Mouse (Mus musculus) brain, adult 2 months (tissue): ENCODE measurements at regions not wholly inside any gene's neighbourhood (a gene's known extent, or its start where the extent isn't known, plus 50 kb on each side); places are given as distances from the start of the nearest gene placed in this dataset.
A peak's percentile ranks its signal among the peaks of the same experiment; 100 is the strongest.

Experiments used
- DNase-seq: peaks from one replicate; pipeline ENCODE4 v3.0.0; 2011; ENCODE audit warnings: low read depth, low spot score

DNA sequence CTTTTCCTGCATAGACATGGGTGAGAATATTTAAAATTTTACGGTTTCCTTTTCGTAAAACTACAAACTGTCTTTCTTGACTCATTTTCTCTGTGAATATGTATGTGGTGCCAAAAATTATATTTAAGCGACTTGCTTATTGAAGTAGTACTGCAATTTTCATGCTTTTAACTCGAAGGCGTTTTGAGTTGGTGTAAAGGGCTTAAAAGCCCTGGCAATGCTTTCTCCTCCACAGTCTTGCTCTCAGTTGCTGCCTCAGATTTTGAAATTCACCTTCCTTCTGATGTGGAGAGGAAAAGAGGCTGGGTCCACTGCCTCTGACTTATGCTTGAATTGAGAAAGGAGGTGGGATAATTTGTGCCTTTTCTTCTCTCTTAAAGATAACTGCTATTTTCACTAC is 629.6 kb upstream of the Nrsn1 start:
- DNase-seq = peak; percentile 73

DNA sequence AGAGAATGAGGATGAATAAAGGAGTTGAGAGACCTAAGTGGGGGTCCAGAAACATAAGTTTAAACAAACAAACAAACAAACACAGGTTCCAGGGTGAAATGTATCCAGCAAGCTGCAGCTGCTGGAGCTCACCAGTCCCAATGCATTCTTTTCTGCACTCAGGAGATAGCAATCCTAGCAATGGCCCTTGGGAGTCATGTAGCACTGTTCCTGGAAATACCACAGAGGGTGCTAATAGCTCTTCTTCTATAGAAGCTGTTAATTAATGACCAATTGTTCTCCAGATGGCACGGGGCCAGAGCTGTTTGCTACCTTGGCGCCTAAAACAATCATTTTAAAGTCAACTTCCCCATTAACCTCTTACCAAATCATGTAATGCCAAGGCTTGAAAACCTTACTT is 622.8 kb upstream of the Nrsn1 start:
- no peak for DNase-seq

DNA sequence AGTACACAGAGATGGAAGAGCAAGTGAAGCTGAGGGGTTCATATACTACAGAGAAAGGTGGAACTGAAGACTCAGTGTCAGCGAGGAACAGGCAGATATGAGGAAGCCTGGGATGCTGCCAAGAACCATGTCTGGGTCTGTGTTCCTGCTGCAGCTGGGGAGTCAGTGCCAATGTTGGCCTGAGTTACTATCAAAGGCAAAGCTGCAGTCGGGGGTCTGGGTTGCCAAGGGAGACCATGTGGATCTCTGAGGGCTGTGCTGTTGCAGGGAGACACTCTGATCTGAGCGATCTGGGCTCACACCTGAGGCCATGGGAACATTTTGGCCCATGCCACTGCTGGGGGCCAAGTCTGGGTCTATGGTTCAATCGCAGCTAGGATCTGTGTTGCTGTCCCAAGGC is 612.5 kb upstream of the Nrsn1 start:
- DNase-seq = peak; percentile 19

- DNase-seq = no peak
These were observed 598.6 kb upstream of the Nrsn1 start for GRCm38 (mm10) chr13:25868923-25869322.

DNA sequence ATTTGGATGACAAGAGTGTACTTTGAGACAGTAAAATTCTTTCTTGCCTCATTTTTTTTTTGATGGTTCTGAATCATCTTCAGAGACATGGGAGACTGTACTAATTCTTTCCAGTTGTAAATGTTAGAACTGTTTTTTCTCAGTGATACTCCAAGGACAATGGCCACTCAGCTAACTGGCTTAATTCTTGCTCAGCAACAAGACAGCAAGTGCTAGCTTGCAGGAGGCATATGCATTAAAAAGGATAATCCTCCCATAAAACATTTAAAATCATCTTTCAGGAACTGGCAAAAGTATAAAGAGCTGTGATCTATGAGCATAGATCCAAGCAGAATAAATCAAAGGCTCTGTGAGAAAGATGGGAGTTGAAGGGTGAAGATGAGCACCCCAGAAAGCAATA is 587.9 kb upstream of the Nrsn1 start:
- DNase-seq = no peak

DNA sequence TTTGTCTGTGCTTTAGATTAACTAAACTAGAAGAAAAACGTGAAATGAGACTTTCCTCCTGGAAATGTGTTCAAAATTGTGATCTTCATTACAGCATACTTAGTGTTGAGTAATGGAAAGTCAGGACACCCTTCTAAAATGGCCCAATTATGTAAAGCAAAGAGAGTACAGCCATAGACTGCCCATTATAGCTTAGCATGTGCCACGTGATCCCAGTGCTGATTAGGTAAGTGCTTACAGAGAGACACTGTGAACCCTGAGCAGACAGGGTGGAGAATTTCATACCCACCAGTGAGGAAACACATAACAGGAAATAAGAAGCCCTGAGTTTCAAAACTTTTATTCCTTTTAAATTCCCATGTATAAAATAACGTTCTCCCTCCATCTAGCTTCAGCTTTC is 587.3 kb upstream of the Nrsn1 start:
- no peak for DNase-seq

- no peak for DNase-seq
These were observed 586.8 kb upstream of the Nrsn1 start for GRCm38 (mm10) chr13:25857096-25857495.

DNA sequence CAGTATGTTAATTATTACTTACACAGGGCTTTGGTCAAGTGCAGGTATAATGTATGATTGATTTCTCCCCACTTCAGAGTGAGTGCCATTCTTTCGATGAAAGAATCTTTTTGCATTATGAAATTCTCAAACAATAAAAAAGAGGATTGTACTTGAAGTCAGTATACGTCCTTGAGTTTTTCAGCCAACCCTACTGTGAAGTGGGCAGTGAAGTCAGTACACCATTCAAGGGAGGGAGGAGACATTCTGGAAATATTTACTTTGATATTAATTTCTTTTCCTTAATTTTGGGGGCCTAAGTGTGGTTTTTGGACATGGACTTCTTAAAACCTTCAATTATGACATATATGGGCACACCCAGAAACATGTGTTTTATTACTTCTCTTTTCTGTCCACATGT is 586.2 kb upstream of the Nrsn1 start:
- DNase-seq = no peak

GRCm38 (mm10) chr13:25848156-25848555 is 577.9 kb upstream of the Nrsn1 start:
- peak; percentile 26 for DNase-seq

DNA sequence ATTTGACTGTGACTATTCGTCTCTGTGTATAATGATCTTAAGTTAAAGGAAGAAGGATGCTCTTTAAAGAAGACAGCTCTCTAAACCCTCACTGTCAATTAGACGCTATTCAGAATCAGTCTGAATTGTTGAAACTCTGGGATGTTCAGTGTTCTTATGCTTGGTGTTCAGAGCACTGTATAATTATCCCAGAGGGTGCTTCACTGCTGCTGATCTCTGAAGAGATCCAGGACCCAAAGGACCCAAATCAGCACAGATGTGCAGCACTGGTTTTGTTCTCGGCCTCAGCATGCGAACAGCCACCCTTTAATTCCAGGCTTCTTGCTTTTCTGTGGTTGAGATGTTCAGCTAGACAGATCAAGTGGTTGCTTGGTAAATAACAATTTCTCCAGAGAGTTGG is 567.9 kb upstream of the Nrsn1 start:
- peak; percentile 60 for DNase-seq

- no peak for DNase-seq
These were observed 559.0 kb upstream of the Nrsn1 start for GRCm38 (mm10) chr13:25829146-25829924.

- no peak for DNase-seq
These were observed 538.4 kb upstream of the Nrsn1 start for GRCm38 (mm10) chr13:25808564-25809253.

- DNase-seq = no peak
These were observed 523.0 kb upstream of the Nrsn1 start for GRCm38 (mm10) chr13:25793216-25793803.

- peak; percentile 17 for DNase-seq
These were observed 510.9 kb upstream of the Nrsn1 start for GRCm38 (mm10) chr13:25781161-25781560.

GRCm38 (mm10) chr13:25777706-25778105 is 507.4 kb upstream of the Nrsn1 start:
- peak; percentile 44 for DNase-seq

GRCm38 (mm10) chr13:25774586-25775182 is 504.4 kb upstream of the Nrsn1 start:
- no peak for DNase-seq

DNA sequence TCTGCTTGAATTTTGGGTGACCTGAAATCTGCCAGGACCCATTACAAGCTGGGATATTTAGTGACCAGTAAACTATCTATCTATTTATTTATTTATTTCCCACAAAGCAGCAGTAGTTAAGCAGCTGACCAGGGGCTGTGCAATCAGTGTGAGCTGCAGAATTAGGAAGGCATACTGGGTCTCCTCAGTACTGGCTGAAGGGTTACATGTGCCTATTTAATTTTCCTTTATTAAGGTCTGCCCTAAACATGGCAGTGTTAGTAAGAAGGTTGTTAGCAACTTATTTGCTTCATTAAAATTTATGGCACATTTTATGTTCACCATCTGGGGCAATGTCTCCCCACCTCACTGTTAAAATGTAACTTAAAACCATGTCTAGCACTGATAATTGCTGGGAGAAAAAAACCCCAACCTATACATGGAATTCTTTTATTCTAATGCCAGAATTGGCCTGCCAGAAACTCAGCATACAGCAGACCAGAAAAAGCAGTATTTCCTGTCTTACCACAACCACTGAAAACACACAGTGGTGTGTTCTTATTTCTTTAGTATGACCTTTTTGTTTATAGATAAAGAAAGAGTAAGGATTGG is 484.3 kb upstream of the Nrsn1 start:
- DNase-seq = no peak

- peak; percentile 25 for DNase-seq
These were observed 481.1 kb upstream of the Nrsn1 start for GRCm38 (mm10) chr13:25751409-25751777.

GRCm38 (mm10) chr13:25750460-25751408 is 480.4 kb upstream of the Nrsn1 start:
- no peak for DNase-seq

DNA sequence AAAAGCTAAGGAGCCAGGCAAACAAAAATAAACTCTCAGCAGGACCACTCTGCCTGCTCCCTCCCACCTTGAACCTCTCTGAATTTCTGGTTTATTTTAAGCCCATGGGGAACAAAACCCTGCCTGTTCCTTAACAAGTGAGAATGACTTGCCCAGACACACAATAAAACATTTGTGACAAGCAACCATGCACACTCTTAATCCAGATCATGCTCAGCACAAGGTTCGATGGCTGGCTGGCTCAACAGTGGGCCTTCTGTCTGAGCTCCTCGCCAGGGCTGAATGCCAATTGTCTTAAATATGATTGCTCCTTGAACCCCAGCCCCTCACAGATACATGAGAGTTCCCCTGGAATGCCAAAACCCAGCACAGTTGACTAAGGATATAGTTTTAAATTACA is 468.3 kb upstream of the Nrsn1 start:
- no peak for DNase-seq

DNA sequence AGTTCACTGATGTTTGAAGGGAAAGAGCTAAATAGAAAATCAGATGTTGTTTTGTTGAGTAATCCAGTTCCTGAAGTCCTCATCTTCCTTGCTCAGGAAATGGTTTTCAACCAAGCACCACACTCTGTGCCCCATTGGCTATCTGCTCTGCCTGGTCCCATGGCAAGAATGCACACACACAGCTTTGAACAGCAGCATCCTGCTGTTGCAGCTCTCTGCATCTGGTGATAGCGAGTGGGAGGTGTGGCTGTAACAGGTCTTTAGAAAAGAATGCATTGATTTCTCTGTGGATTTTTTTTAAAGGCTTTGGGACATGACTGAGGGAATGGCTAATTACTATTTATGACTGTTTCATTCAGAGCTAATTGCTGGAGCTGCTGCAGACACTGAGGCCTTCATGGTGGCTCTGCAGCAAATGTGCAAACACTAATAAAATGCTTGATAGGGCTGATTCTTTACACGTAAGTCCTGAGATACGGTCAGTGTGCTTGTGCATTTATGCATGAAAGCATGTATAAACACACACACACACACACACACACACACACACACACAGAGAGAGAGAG is 459.1 kb upstream of the Nrsn1 start:
- peak; percentile 19 for DNase-seq
